ENCODE assay signal across 8 mouse cellular contexts in the genomic region with DNA sequence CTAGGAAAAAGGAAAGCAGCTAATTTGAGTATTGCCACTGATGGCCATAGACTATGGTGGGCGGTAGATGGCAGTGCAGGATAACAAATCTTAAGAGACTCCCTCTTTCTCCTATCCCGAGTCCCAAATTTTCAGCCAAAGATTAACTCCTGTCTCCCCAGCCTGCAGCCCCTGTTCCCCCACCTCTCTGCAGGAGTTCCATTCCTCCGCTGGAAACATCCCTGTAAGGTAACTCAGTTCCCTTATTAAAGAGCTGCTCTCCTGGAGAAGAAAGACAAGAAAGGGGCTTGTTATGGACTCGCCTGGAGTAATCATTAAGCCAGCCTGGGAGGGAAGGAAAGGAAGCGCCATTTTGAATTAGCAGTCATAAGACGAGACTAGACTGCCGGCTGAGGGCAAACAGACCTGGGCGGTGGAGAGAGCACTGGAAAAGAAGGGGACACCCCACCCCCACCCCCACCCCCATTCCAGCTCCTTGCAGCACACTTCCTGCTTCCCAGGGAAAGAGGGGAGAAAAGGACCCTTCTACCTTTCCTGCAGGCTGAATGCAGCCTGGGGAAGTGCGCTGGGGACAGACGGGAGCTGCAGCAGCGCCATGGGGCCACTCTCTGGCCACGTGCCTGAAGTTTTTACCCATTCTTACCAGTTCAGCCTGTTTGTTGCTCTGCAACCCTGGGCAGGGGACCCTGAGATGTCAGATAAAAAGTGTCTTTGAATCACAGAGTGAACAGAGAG. TPM values are rescaled to one million over a fixed set of nuclear protein-coding genes. Genes with fewer than 3 reads are reported as not detected.
DNase-seq lines count a peak whose midpoint lies in the region; ATAC-seq and TF ChIP-seq lines count a peak whose summit lies in the region.

No protein-coding gene starts in this region.

- ATAC-seq in frontal cortex, adult (ENCODE audit: low TSS enrichment) = peak; percentile 89

- under 1% methylated on average over 12 of the region's 12 CpGs for WGBS in cerebellum, adult 2 months
- under 1% methylated on average over 12 of the region's 12 CpGs for WGBS in olfactory bulb, adult 2 months

- peak overlapping the region; percentile 82 for H3K4me3 ChIP-seq in cerebellum, adult 2 months (replicated peaks; ENCODE audit: insufficient read depth, low read depth, low read length)
- H3K4me3 ChIP-seq in layer of hippocampus, adult 2 months = peak overlapping the region; percentile 60
- H3K4me3 ChIP-seq in olfactory bulb, adult 2 months (ENCODE audit: insufficient read depth, low read depth, low read length) = peak overlapping the region; percentile 58

- TF ChIP-seq POLR2A in cerebellum, adult 2 months (IDR thresholded peaks at IDR 0.05; ENCODE audit: borderline replicate concordance, insufficient read depth, low read length) = peak; percentile 45; the same call in 1 of the 2 replicates
- peak; percentile 31; the same call in 1 of the 2 replicates for TF ChIP-seq POLR2A in olfactory bulb, adult 2 months (IDR thresholded peaks at IDR 0.05; ENCODE audit: insufficient read depth, low read depth, low read length)

- no peaks in the 10 kb centered on the region; the same call in 1 of the 2 replicates for H3K4me1 ChIP-seq in cerebellum, adult 2 months (ENCODE audit: control insufficient read depth, insufficient read depth, low read length)
- no peaks in the 10 kb centered on the region; the same call in 1 of the 2 replicates for H3K4me1 ChIP-seq in olfactory bulb, adult 2 months (ENCODE audit: control insufficient read depth, insufficient read depth, low read length)

- peak; percentile 68 for TF ChIP-seq CTCF in cerebellum, adult 2 months (IDR thresholded peaks at IDR 0.05; ENCODE audit: borderline replicate concordance, insufficient read depth, low read depth, low read length)
- TF ChIP-seq CTCF in layer of hippocampus, adult 2 months (conservative IDR thresholded peaks at IDR 0.05) = peak; percentile 77
- TF ChIP-seq CTCF in olfactory bulb, adult 2 months (IDR thresholded peaks at IDR 0.05; ENCODE audit: insufficient read depth, low read depth, low read length) = no peak

- H3K27me3 ChIP-seq in cerebellum, adult 2 months (ENCODE audit: control insufficient read depth, insufficient read depth, low read length) = no peaks in the 10 kb centered on the region

- peak; percentile 54 for DNase-seq in MN1 (ENCODE audit: low spot score)
- DNase-seq in cerebellum, adult 2 months = peak; percentile 88
- DNase-seq in heart, postnatal 4 days = peak; percentile 81
- DNase-seq in layer of hippocampus, adult 2 months (ENCODE audit: low spot score in 2 of 2) = peak; percentile 76 to 87
- DNase-seq in lung, adult 18-20 months = peak; percentile 73 to 78
- DNase-seq in thymus, postnatal 36 days = peak; percentile 9 to 23

- peak overlapping the region; percentile 89 for H3K27ac ChIP-seq in cerebellum, adult 2 months (ENCODE audit: insufficient read depth, low read length)
- H3K27ac ChIP-seq in layer of hippocampus, adult 2 months = peak overlapping the region; percentile 97
- H3K27ac ChIP-seq in olfactory bulb, adult 2 months (ENCODE audit: insufficient read depth, low read depth, low read length) = peak overlapping the region; percentile 99

RNA-seq across cellular contexts. Expression of a gene that starts 10.2 kb away (rescaled TPM):
- polyA plus RNA-seq in cerebellum, adult 2 months (2012; rRNA removed) = 15.4 and 16.7 TPM in 2 replicates
- 10 to 100 TPM; 12.5 to 13.3 TPM for total RNA-seq in heart, postnatal 4 days (2021)
- total RNA-seq in layer of hippocampus, adult 2 months (2021) = 10 to 100 TPM; 18.2 to 21.0 TPM
- not detected in 2 replicates for polyA plus RNA-seq in olfactory bulb, adult 2 months (2012; ENCODE audit: insufficient read depth, insufficient read length, low replicate concordance, missing spikeins)

Comparison
In these comparisons a context has a peak if more than half of its experiments do, and no peak if none do; other contexts are left out.
1. Peak in every context shown above with its lines: DNase-seq, ATAC-seq, H3K4me3 ChIP-seq and H3K27ac ChIP-seq.
2. DNase-seq: peak in every context shown above with its lines; median percentile 88 in cerebellum, adult 2 months; 82 in layer of hippocampus, adult 2 months; 81 in heart, postnatal 4 days; 76 in lung, adult 18-20 months; 54 in MN1; 16 in thymus, postnatal 36 days.